Mouse (Mus musculus) gonadal fat pad, adult 2 months (tissue): ENCODE data around the gene Cav1. TPM values are rescaled to one million over a fixed set of nuclear protein-coding genes. Genes with fewer than 3 reads are reported as not detected.
A peak's percentile ranks its signal among the peaks of the same experiment; 100 is the strongest.

ENCODE experiments used
- DNase-seq: peaks from one replicate; pipeline ENCODE4 v3.0.0-alpha.2; 2012; ENCODE audit warnings: low read depth
- polyA plus RNA-seq: library from polyadenylated mRNA; depleted of rRNA; stranded (reverse); fragments of >200 nt; gene quantifications from 2 replicates; pipeline ENCODE4 v1.2.3, GENCODE M21; 2012; rRNA removed

Gene Cav1
- polyA plus RNA-seq, 1 experiment, result 3,168 TPM

DNA sequence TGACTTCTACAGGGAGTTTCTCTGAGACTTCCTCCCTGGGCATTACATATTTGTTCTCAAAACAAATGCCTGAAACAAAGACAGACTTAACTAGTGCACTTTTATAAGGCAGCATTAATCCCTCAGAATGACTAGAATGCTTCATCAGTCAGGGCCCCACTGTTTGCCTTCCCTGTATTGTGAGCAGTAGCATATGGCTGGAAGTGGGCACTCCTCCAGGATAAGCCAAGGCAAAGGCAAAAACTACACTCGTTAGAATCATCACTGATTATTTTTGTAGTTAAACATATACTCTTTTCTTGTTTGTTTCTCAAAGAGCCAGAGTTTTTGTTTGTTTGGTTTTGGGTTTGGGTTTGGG is 11.0 kb downstream of the Cav1 start:
- no peak for DNase-seq

DNA sequence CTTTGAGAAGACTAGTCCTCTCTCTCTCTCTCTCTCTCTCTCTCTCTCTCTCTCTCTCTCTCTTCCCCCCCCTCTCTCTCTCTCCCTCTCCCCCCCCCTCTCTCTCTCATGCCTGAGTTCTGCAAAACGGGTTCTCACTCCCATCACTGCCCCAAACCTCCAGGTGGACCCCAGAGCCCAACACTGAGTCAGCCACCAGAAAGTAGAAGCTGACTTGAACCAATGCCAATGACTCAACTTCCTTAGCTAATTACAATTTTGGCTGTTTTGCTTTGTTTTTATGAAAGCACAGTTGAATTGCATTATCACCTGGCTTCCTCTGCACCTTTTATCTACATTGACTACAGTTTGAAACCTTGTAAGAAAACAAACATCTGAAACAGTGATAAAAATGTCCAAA is 11.8 kb downstream of the Cav1 start:
- no peak for DNase-seq

DNA sequence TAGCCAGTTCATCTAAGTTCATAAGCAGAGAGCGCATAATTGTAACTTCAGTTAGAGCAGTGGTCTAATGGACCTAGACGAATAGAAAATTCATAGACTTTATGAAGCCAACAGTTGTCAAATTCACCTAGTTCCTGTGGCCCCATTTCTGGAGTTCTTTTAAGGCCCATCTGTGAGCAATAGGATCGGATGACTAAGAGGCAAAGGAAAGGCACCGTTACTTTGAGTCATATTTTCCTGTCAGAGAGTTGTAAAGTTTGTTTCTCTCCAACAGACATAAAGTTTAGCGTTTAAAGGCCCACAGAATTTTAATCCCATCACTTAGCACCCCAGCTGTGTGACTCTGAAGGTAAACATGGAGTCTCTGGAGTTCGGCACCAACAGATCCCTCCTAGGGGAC is 15.8 kb downstream of the Cav1 start:
- no peak for DNase-seq

DNA sequence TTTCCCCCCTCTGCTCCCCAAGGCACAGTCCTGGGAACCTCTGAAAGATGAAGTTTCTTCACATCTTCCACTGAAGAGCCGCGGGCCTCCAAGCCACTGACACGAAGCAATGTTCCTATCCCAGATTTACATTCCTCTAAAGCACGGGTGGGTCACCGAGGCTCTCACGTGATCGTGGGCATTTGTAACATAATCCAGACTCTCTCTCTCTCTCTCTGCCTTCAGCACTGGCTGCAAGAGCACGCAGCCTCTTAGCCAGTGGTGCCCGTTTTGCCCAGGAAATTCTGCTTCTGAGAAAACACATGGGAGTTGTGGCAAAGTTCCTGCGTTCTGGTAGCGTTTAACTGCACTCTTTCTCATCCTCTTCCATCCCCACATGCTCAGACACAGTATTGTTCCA is 21.1 kb downstream of the Cav1 start:
- no peak for DNase-seq

DNA sequence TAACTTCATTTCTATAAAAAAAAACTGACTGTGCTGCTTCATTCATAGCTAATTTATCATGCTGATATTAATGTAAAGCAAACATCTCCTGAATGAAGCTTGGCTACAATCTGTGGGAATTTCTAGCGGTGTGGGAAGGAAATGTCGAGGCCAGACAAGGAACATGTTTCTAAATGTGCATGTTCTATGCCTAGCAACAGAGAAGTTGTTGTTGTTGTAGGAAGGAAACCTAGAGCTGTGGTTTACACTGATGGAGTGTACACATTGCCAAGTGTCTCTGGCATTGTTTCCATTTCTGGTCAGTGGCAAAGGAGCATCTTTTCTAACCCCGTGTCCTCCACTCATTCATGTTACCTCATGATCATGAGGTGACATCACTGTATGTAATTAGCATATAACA is 23.7 kb downstream of the Cav1 start:
- DNase-seq, result no peak

DNA sequence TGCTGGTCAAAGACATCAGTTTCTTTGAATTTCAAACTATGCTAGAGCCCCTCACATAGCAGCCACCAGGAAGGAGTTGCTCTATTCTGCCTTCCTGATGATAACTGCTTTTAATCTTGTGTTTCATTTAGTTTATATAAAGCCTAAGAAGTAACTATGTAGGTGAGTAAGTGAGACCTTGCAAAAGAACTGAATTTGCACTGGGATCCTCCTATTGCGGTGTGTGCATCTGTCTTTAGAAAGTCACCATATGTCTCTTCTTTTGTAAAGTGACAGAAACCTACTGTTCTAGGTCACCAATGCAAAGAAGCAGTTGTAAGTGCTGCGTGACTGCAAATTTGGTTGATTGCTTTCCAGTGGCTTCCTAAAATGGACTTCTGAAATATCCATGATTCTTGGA is 31.6 kb downstream of the Cav1 start:
- no peak for DNase-seq

DNA sequence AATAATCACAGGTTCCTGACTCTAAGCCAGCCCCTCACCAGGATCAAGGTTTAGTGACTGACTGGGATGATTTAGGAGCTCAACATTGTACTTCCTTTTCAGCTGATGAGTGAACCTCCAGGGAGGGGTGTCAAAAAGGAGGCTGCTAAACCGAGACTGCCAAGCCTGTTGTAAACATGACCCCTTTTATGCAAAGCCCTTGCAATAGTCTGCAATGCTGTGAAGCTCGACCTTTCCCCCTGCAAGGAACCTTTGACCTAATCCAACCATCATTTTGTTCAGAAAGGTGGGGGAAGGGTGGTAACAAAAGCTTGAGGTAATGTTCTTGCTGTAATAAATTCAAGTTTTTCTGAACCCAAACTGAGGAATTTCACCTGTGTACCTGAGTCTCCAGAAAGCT is 34.3 kb downstream of the Cav1 start:
- DNase-seq, result no peak

DNA sequence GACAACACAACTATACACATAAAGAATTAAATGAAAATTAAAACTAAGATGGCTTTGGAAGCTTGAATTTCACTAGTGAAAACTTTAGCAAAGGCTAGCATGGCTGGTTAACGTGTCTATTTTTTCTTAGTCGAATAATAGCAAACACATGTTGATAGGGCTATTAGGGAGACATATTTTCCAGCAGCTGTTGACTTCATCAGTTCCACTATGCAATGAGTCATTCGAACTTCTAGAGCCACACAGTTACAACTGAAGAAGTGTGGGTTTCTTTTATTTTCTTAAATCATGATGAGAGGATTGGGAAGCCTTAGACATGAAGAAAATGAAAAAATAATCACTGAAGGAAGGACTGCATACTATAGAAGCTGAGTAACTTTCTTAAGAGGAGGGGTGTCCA is 41.9 kb downstream of the Cav1 start:
- DNase-seq, result no peak

DNA sequence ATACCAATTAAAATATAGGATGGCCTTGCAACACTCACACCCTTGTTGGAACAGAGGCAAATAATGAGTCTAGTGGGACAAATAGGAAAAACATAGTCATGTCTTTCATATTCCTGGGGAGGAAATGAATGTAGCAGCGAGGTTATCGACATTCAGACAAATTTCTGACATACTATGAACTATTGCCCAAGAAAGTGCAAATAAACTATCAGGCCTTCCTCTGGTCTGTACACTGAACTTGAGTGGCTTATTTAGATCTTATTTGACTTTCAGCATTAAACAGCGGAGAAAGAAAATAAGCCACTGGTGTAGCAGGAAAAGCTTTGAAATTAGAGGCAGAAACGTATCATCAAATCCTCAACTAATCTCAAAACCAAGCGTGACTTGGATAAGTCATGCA is 44.7 kb downstream of the Cav1 start:
- no peak for DNase-seq

DNA sequence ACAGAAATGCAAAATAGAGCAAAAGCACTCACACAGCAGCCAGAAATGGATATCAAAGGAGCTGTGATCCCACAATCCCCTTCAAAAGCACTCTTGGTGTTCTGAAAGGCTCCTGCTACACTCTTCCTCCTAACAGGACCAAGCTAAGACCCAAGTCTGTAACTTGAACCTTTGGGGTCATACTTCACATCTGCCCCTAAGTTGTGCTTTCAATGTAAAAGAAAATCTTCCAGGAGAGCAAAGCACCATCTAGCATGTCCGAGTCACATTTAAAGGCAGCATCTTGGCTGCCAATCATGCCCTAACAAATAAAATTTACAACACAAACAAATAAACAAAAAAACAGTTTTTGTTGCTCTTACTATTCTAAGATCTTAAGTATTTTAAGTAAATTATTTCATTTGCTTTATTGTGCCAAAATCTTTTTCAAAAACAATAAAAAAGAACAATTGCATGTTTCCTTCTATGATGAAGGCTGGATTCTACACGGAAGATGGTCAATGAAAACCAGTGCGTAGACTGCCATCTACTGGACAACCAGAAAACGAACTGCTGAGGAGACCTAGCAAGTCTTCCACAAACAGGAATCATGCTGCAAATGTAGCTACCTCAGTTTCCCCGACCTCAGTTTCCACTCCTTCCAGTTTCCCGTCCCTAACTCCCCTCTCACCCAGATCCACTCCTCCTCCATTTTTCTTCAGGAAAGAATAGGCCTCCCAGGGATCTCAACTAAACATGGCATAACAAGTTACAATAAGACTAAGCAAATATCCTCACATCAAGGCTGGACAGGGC is 53.0 kb downstream of the Cav1 start:
- DNase-seq, result no peak

DNA sequence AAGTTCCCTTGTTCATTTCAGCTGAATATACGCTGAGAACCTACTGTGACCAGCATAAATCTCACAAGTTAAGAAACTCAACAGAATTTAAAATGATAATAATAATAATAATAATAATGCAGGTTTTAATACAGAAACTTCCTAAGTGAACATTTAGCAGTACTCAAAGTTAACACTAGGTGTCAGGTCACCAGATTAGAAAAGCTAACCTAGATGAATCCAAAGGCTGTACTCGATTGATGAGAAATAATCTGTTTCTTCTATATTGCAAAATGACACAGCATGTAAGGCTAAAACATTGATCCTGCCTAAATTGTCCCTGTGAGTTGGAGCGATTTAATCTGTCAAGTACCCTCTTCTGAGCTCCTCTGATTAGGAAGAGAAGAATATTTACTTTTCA is 56.6 kb downstream of the Cav1 start:
- DNase-seq, result no peak

DNA sequence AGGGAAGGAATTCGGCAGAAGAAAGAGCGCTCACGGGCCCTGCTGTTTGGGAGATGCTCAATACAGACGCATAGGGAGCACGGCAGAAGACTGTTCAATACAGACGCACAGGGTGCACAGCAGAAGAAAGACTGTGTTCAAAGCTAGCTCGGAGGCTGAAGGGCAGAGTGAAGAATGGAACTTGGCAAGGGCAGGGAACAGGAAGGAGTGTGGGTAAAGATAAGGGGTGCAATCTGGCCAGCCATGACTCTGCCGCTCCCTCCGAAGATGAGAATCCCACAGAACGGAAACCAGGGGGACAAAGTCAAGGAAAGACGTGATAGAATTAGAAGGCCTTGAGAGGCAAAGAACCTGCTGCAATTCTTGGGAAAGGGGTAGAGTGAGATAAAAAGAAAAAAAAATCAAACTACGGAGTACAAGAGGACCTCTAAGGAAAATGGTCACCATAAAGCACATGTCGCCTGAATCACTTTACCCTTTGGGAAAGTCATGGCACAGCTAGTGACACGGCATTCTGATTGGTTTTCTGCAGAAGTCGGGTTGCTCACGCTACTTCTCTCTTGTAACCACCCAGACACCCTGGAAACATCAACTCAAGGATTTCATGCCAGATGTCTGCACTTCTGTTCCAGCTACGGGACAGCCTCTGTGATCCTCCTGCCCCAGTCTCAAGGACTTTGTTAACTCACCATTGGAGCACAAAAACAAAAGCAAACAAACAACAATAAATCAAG is 57.5 kb downstream of the Cav1 start:
- DNase-seq, result no peak

DNA sequence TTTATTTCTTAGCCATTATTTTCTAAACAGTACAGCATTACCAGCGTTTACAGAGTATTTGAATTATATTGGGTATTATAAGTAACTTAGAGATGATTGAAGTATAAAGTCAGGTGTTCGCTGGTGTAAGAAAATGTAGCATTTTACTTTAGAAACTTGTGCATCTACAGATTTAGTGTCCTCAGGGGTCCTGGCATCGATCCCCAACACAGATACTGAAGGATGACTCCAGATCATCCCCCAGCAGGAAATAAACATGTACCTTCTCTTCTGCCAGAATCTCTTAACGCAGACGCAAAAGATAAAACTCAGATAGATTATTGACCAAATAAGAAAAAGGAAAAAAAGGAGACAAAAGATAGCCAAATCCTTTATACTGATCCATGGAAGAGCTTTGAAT is 68.2 kb downstream of the Cav1 start:
- DNase-seq, result no peak

DNA sequence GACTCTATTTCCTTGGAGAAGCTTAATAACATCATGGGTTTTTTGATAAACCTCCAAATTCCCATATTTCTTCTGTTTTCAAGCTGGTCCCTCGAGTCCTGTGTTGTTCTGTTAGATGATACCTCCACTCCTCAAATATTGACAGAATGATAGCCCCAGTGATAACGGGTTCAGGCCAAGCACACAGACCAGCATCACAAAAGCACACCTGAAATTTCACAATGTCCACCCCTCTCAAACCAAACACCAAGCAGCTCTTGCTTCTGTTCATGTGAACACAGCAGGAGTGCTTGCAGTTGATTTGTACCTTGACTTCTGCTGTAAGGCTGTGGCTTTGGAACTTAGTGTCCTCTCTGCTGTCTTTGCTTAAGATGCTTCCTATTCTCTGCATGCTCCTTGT is 71.2 kb downstream of the Cav1 start:
- no peak for DNase-seq

DNA sequence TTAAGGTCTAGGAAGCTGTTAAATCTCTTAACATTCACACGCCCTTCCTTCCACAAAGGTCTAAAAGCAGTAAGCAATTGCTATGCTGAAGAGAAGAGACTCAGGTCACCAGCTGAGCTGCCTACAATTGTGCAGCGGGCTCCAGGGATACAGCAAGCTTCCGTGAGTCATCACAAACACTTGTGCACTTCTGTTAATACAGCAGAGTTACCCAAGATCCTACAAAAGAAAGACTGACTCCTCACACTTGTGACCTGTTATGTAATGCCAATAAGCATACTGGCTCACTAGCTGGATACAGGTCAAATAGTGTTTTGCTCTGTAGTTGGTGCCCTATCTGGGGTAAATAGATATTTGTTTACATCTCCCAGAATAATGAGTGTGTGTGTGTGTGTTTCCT is 74.0 kb downstream of the Cav1 start:
- no peak for DNase-seq

DNA sequence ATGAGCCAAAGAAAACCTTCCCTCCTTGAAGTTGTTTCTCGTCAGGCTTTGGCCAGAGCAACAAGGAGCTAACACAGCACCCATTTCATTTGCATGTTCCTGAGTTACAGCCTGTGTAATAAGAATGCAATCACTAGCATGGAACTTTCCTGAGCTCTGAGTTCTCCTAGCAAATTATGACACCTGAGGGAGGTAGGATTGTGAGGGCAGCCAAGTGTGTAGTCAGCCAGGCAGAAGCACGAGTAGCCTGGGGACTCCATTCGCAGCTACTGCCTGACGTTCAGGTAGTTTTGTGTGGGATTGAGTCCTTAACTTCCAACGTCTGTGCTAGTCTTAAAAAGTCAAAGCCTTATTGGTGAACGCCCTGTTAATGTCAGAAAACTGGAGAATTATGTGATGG is 75.6 kb downstream of the Cav1 start:
- DNase-seq, result peak; percentile 31

DNA sequence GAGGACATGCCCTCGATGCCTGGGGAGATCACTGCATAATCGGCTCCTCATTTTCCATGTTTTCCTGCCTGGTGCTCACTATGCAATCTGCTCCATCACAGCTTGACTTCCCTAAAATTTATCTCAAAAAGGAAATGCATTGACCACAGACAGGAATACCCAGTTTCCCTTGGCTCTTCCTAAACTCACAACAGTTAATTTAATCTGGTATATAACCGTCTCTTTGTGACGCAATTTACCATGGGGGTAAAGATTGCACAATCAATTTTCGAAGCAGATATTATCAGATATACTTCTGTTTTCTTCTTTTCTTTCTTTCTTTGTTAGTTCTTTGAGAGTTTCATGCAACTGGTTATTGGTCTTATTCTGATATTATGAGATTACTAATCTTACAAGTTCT is 79.4 kb downstream of the Cav1 start:
- no peak for DNase-seq

DNA sequence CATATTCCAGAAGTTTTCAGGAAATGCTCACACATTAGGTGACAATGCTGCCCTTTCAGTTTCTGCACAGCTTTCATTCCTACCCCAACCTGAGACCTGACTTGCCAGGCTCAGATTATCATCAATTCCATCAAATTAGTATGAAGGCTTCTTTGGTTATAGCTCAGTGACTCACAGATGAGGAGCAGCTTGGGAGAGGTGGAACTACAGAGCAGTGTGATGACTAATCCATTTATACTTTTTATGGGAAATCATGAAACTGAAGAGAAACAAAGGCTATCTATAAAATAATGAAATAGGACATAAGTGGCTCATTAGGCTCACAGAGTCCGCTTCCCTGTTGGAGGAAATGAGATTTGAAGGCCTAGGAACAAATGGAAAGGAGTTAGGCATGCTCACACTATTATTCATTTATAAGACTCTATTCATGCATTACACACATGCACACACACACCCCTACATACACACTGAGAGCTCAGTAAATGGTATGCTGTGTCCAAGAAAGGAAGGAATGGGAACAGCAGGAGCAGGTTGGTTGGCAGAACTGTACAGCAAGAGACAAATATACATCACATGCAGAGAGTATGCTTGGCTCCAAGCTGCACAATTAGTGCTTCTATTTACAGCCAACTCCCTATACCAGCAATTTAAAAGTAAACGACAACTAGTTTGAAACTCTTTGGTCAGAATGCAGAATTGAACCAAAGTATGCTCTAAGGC is 82.0 kb downstream of the Cav1 start:
- no peak for DNase-seq

Other genes with a start within 250 kb of the Cav1 start
- gene Tes, start 241.2 kb upstream of the Cav1 start, polyA plus RNA-seq, result 53.4 and 55.3 TPM in 2 replicates
- 197 and 421 TPM in 2 replicates for gene Cav2, start 25.1 kb upstream of the Cav1 start, polyA plus RNA-seq
- gene Met, start 157.5 kb downstream of the Cav1 start, polyA plus RNA-seq, result 10.2 and 11.2 TPM in 2 replicates